Mouse (Mus musculus): ENCODE results near the gene Gstm7. TPM values are rescaled to one million over a fixed set of nuclear protein-coding genes. Genes with fewer than 3 reads are reported as not detected.
"Not testable (repeated sequence)": the region's sequence is repeated elsewhere in the genome, so short reads cannot be mapped to it uniquely, and the experiment has no call there.

The Gstm7 gene
- polyA plus RNA-seq, 1 experiment = 12.6 TPM

DNA sequence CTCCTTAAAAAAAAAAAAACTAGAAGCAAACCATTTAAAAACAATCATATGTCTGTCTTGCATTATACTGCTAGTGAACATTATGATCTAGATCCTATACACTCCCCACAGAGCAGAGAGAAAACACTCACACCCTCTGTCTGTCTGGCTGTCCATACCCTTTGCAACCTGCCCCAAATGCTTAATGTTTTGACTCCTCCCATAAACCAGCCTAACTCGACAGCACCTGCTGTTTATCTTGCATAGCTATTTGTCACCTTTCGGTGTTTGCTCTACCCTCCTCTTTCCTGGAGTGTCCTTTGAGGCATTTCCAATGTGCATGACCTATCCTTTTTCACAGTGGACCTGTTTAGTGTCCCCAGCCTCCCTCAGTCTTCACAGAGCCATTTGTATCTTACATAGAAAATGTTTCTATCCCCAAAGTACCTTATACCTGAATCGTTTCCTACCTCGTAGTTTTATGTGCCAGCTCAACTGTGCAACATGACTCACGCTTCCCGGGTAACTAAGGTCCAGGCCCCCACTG lies 36.4 kb downstream of the Gstm7 start:
- 10% methylated on average over 6 of the region's 6 CpGs for WGBS
- TF ChIP-seq POLR2A (IDR thresholded peaks at IDR 0.05; ENCODE audit: borderline replicate concordance, extremely low read depth, low read depth, low read length) (no peak), CTCF (IDR thresholded peaks at IDR 0.05; ENCODE audit: insufficient read depth, low read length) (no peak)
- H3K4me1 ChIP-seq (ENCODE audit: control insufficient read depth, insufficient read depth, low read length) = peaks cover 3% of the 10 kb centered on the region; the same call in 1 of the 2 replicates
- no peak for DNase-seq
- H3K4me3 ChIP-seq (replicated peaks; ENCODE audit: extremely low read depth, low read depth, low read length) = peak overlapping the region; percentile 70

GRCm38 (mm10) chr3:107889236-107889635 lies 42.4 kb downstream of the Gstm7 start:
- not testable (repeated sequence) for H3K4me3 ChIP-seq (replicated peaks; ENCODE audit: extremely low read depth, low read depth, low read length); DNase-seq; H3K4me1 ChIP-seq (ENCODE audit: control insufficient read depth, insufficient read depth, low read length)
- WGBS = 85% methylated on average over 2 of the region's 2 CpGs

DNA sequence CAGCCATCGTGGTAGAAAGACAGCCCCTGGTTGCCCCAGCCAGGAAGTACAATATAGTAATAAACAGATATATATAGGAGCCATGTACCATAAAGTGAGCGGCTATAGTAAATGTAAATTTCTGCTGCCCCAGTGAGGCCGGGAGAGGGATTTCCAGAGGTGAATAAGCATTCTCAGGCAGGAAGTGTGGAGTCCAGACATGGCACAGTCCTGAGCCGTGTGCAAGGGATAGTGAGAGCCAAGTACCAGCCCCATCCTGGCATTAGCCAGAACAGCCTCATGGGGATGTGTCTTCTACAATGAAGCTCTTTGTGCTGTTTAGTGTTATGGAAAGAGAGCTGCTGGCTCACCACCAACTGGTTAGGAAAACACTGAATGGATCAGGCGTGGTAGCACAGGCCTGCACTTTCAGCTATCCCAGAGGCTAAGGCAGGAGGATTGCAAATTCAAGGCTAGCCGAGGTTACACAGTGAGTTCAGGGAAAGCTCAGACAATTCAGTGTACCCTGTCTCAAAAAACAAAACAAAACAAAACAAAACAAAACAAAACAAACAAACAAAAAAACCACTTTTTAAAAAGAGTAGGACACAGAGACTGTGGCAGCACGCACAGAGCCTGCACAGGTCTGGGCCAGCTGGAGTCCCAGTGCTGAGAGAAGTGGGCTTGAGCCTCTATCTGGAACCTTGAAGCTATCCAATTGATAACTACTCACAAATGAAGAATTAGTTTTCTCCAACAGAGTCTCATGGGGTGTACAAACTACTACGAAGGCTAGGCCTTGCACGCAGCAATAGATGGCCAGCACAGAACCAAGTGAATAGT lies 43.7 kb downstream of the Gstm7 start:
- H3K4me3 ChIP-seq (replicated peaks; ENCODE audit: extremely low read depth, low read depth, low read length) = no peak overlapping the region
- no peak for DNase-seq
- WGBS = 71% methylated on average over 9 of the region's 9 CpGs

DNA sequence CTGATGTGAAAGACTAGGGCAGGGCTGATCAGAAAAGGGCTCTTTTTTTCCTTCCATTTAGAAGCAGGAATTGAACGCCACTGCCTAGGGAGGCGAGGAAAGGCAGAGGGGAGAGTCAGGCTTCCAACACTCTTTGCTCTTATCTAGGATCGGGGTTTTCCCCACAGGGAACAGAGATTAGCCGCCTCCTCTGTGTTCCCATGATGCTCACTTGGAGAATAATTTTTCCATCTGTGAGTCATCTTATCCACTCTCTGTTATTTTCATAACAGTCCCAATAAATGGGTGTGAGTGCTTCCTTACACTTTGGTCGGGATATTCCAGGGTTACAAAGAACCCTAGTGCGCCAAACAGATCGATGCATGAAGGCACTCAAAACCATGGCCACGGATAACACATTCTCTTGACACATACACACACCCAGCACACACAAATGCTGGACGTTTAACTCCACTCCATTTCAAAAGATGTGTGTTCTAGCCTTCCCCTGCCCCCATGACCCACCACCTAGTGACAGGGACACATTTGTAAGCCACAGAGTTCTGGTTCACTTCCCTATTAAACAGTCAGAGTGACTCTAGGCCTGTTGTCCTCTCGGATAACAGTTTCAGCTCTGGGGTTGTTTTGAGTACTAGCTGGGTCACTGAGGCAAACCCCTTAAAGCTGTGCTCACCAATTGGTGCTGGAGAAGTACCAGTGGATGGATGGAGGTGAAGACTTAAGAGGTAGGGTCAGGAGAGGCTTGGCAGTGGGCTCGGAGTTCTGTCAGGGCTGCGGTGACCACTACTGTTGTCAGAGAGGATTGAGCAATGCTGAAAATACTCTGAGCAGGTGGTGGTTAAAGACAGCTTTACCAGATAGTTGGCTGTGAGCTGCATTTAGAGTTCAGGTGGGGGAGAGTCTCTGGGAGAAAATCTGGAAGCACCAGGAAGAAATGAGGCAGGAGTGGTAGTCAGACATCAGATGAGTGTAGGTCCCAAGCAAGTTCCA lies 53.6 kb downstream of the Gstm7 start:
- Histone ChIP-seq H3K4me1 (ENCODE audit: control insufficient read depth, insufficient read depth, low read length) (no peaks in the 10 kb centered on the region), H3K4me3 (replicated peaks; ENCODE audit: extremely low read depth, low read depth, low read length) (no peak overlapping the region)
- no peak for DNase-seq
- TF ChIP-seq CTCF (IDR thresholded peaks at IDR 0.05; ENCODE audit: insufficient read depth, low read length) = no peak
- TF ChIP-seq POLR2A (IDR thresholded peaks at IDR 0.05; ENCODE audit: borderline replicate concordance, extremely low read depth, low read depth, low read length) = no peak
- WGBS = 61% methylated on average over 12 of the region's 12 CpGs

More for the DNA sequence above, 43.7 kb downstream of the Gstm7 start:
- TF ChIP-seq CTCF (IDR thresholded peaks at IDR 0.05; ENCODE audit: insufficient read depth, low read length) (no peak), POLR2A (IDR thresholded peaks at IDR 0.05; ENCODE audit: borderline replicate concordance, extremely low read depth, low read depth, low read length) (no peak)
- H3K4me1 ChIP-seq (ENCODE audit: control insufficient read depth, insufficient read depth, low read length) = no peaks in the 10 kb centered on the region

- no peak for DNase-seq
- WGBS = 92% methylated on average over 5 of the region's 5 CpGs
- no peaks in the 10 kb centered on the region for H3K4me1 ChIP-seq (ENCODE audit: control insufficient read depth, insufficient read depth, low read length)
- no peak for TF ChIP-seq POLR2A (IDR thresholded peaks at IDR 0.05; ENCODE audit: borderline replicate concordance, extremely low read depth, low read depth, low read length)
- no peak for TF ChIP-seq CTCF (IDR thresholded peaks at IDR 0.05; ENCODE audit: insufficient read depth, low read length)
- H3K4me3 ChIP-seq (replicated peaks; ENCODE audit: extremely low read depth, low read depth, low read length) = no peak within 1 kb of the TSS
These were observed 54.6 kb downstream of the Gstm7 start, which contains the start of gene Eps8l3 for GRCm38 (mm10) chr3:107877005-107877404. Gene Eps8l3 (plus strand): TSS chr3:107877229.

Other genes with a start within 250 kb of the Gstm7 start
- gene Ahcyl1, start 235.3 kb downstream of the Gstm7 start, polyA plus RNA-seq (2012; rRNA removed) = 33.7 and 53.1 TPM in 2 replicates
- gene Csf1, start 171.3 kb downstream of the Gstm7 start, polyA plus RNA-seq (2012; rRNA removed) = 27.8 and 32.5 TPM in 2 replicates
- gene Eps8l3, start 54.6 kb downstream of the Gstm7 start, polyA plus RNA-seq (2012; rRNA removed) = 0.61 TPM in 1 of 2 replicates, not detected in the other
- 8.4 and 15.3 TPM in 2 replicates for gene Gstm5, start 36.0 kb downstream of the Gstm7 start, polyA plus RNA-seq (2012; rRNA removed)
- gene Gstm6, start 11.9 kb upstream of the Gstm7 start, polyA plus RNA-seq (2012; rRNA removed) = 3.5 and 6.9 TPM in 2 replicates
- gene Gstm3, start 37.5 kb upstream of the Gstm7 start, polyA plus RNA-seq (2012; rRNA removed) = 0.65 and 3.1 TPM in 2 replicates
- 183 and 285 TPM in 2 replicates for gene Gstm2, start 54.6 kb upstream of the Gstm7 start, polyA plus RNA-seq (2012; rRNA removed)
- 1,241 and 1,426 TPM in 2 replicates for gene Gstm1, start 86.2 kb upstream of the Gstm7 start, polyA plus RNA-seq (2012; rRNA removed)
- 11.7 and 17.9 TPM in 2 replicates for gene Gstm4, start 113.1 kb upstream of the Gstm7 start, polyA plus RNA-seq (2012; rRNA removed)
- 77.5 and 84.7 TPM in 2 replicates for gene Ampd2, start 154.8 kb upstream of the Gstm7 start, polyA plus RNA-seq (2012; rRNA removed)
- gene Gnat2, start 161.0 kb upstream of the Gstm7 start, polyA plus RNA-seq (2012; rRNA removed) = 0.24 TPM in 1 of 2 replicates, not detected in the other
- gene Gnai3, start 214.3 kb upstream of the Gstm7 start, polyA plus RNA-seq (2012; rRNA removed) = 15.9 and 29.5 TPM in 2 replicates
- not detected in 2 replicates for gene Gpr61, start 223.1 kb upstream of the Gstm7 start, polyA plus RNA-seq (2012; rRNA removed)

All from lung, adult 2 months (tissue).